Mouse (Mus musculus): Measurements from ENCODE around the gene Zfp365.
A peak's percentile ranks its signal among the peaks of the same experiment; 100 is the strongest.

Gene Zfp365

GRCm38 (mm10) chr10:67903387-67903786 is 9.1 kb downstream of the Zfp365 start:
- peak; percentile 1 for DNase-seq (ENCODE audit: low spot score)

GRCm38 (mm10) chr10:67901179-67901578 is 11.3 kb downstream of the Zfp365 start:
- no peak for DNase-seq (ENCODE audit: low spot score)

DNA sequence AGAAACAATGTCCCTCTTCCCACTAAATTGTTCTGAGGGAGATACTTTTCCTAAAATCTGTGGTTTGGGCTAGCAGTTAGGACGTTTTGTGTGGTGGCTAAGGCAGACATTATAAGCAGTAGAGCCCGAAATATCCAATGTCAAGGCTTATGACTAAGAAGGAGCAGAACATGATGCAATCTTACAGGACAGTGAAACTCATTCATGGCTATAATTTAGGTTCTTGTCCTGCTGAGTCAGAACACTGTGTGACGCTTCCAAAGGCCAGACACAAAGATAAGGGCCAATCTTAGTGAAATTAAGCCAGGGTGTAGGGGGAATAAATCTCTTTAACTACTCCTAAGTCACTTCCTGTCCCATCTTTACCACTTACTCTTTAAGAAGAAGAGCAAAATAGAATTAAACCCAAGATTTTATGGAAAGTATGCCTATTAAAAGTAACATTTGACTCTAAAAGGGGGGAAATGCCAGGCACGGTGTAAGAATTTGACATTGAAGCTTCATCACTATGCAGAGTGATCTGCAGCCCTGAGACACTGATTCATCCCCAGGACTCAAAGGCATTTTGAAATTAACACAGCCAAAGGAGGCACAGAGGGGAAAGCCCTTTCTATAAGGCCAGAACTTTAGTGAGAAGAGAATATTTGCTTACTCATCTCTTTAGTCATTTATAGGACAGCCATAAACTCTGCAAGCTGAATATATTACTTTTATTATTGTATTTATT is 13.3 kb downstream of the Zfp365 start:
- no peak for DNase-seq (ENCODE audit: low spot score)

DNA sequence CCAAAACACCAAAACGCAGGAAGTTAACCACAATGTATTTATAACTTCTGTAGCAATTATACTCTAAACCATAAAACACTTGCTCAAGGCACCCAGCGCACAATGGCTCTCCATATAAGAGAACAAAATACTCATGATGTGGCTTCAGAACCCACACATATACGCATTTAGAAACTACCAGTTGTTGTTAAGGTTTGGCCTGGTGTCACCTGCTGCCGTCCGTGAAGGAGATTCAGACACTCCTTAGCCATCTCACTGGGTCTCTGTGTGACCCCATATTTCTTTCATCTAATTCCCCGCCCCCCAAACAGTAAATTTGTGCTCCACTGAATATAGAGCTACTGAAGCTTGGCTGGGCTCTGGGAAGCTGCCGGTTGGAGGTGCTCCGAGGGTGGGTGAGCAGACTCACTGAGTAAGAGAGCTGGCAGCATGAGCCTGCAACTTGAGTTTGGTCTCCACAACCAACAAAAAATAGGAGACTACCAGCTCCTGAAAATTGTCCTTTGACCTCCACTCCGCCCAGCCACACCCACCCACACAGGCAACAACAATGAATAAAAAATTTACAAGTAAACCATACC is 14.0 kb downstream of the Zfp365 start:
- no peak for DNase-seq (ENCODE audit: low spot score)

DNA sequence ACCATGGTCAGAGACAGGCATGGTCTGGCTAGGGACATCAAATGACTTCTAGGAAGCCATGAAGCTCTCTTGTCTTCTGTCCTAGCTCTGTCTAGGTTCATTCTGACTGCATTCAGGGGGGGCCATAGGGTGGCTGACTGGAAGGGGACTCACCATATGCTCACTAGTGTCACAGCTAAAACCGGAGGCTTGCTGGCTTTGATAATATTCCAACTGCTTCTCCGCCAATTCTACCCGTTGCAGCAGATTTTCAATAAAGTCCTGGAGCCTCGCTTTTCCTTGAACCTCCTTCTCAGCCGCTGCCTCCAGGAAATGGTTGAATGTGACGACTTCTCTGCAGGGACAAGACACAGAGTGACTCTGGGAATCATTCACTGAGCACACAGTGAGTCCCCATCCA is 15.2 kb downstream of the Zfp365 start:
- DNase-seq (ENCODE audit: low spot score): no peak

DNA sequence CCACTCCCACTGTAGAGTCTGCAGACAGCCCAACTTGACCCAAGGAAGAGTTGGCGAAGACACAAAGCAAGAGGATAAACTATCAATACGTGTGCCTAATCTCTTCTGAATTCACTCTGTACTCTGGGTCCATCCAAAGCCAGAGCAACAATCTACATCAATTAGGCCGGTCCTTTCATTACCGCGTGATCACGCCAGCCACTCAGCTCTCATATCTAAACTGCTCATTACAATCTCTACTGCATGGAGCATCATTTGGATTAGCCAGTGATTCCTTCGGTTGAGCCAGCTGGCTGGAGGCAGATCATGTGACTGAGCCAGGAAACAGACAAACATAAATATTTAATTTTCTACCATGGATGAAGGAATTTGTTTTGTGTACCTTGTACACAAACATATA is 17.8 kb downstream of the Zfp365 start:
- no peak for DNase-seq (ENCODE audit: low spot score)

DNA sequence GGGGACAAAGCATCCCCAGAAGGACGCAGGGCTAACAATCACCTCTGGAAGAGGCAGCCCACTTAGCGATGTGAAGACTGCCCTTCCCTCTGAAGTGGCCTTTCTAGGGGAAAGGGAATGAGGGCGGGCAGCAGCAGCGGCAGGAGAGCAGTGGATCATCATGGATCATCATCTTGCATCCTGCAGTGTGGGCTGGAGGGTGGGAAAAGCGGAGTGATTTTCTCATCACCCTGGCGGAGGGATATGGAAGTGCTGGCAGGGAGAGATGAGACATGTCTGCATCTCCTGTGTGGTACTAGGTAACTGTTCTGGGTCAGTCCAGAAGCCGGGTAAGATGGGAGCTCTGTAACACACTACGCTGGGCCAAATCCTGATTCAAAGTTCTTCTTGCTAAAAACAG is 18.4 kb downstream of the Zfp365 start:
- no peak for DNase-seq (ENCODE audit: low spot score)

DNA sequence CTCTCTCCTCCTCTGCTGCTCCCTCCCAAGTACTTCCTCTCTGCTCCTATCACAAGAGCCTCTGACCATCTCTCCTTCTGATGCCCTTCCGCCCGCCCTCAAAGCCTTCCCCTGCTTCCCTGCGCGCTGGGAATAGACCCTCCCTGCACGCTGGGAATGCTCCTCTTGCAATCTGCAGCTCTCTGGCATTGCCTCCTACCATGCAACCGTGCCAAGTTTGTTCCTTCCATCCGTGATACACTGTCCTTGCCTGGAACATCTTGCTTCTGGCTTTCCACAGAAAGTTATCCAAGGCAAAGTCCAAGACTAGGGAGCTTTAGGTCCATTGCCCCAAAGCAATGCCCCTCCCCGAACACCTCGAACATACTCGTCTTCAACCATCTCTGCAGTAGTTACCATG is 19.2 kb downstream of the Zfp365 start:
- no peak for DNase-seq (ENCODE audit: low spot score)

DNA sequence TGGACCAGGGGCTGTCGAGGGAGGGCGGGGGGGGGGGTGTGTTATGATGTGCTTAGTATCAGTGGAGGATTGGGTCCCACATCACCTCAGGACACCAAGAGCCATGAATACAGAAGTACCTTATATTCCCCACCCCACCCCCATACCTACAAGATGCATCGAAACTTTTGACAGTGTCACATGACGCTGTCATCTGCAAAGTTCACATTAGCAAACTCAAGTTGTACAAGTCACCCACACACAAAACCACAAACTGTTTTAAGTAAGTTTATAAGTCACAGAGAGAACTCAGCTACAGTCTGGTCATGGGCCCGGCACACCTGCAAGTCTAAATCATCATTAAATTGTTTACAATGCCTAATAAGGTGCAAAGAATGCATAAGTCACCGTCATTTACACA is 21.3 kb downstream of the Zfp365 start:
- no peak for DNase-seq (ENCODE audit: low spot score)

DNA sequence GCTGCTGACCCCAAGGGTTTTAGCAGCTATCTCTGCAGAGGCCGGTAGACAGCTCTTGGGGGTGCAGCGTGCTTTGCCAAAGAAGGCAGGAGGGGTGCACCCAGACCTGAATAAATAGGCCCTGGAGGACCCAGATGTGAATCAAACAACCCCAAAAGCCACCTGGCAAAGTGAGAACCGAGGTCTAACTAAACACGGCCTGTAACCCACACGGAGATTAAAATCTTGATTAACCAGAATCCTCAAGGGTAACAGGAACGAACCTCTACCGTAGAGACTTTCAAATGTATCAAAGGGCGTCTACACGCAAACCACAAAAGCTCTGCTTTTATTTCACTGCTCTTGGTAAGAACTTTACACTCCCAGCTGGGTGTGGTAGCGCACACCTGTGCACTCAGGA is 24.5 kb downstream of the Zfp365 start:
- DNase-seq (ENCODE audit: low spot score): no peak

DNA sequence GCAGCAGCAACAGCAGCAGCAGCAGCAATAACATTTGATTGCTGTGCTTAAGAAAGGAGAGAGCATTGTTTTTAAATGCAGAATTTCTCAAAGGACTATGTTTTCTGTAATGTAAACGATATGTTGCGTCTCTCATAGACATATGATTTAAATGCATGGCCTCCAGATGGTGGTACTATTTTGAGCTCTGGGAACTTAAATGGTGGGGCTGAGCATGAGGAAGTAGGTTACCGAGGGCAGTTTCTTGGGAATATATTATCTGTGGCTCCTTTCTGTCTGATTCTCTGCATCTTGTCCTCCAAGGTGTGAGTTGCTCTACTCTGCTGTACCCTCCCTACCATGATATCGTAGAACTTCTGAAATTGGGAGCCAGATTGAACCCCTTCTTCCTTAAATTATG is 31.8 kb downstream of the Zfp365 start:
- no peak for DNase-seq (ENCODE audit: low spot score)

DNA sequence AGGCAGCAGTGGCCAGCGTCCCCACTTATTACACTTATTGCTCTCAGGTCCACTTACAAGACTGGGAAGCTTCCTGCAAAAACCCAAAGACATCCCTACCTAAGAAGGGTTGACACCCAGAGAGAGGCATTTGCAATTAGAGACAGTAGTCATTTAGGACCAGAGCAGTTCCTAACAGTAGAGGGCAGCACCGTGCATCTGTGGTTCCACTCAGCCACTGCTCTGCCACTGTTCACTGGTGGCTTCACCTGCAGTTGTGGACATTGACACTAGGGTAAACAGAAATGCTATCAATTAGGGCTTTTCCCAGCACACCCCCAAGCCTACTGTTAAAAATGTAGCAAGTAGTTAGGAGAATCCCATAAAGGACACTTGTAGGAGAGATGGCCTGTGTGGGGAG is 40.7 kb downstream of the Zfp365 start:
- peak; percentile 75 for DNase-seq (ENCODE audit: low spot score)

DNA sequence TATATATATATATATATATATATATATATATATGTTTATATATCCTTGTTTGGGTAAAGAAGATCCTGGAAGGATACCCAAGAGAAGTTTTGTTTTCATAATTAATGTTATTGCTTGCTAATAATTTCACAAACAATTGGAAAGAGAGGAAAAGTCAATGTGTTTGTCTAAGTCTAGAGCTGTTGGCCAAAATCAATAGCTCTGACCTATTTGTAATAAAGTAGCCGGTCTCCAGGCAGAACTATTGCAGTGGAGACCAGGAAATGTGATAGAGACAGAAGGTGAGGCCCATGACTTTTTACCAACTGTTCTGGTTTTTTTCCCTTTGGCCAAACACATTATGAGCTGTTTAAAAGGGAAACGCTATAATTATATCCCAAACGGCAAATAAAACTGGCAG is 44.2 kb downstream of the Zfp365 start:
- no peak for DNase-seq (ENCODE audit: low spot score)

DNA sequence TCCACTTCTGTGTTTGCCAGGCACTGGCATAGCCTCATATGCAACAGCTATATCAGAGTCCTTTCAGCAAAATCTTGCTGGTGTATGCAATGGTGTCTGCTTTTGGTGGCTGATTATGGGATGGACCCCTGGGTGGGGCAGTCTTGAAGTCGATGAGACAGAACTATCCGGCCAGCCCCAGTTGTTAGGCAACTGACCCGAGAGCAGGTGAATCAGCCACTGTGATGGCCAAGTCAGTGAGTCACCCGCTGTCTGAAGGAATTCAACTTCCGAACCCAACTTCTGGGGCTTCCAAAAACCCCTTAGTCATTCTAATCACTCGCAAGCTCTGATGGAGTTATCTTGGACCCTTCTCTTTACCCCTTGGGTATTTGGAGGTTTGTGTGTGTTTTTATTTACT is 46.6 kb downstream of the Zfp365 start:
- DNase-seq (ENCODE audit: low spot score): no peak

- no peak for DNase-seq (ENCODE audit: low spot score)
Observed at GRCm38 (mm10) chr10:67865063-67865462, 47.4 kb downstream of the Zfp365 start.

DNA sequence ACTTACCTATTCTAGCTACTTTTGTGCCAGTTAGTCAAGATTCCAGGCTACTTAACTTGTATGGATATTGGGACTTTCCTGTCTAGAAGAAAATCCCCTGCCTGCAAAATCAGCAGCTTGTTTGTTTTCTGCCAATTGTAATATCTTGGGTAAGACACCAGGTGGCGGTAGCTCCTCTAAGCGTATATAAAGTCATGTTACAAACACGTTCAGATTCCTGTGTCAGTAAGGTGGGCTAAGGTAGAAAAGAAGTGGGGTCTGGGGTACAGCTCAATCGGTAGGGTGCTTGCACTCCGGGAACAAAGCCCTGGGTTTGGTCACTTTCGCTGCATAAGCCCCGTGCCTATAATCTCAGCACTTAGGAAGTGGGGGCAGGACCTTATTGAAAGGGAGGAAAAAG is 50.1 kb downstream of the Zfp365 start:
- peak; percentile 29 for DNase-seq (ENCODE audit: low spot score)

DNA sequence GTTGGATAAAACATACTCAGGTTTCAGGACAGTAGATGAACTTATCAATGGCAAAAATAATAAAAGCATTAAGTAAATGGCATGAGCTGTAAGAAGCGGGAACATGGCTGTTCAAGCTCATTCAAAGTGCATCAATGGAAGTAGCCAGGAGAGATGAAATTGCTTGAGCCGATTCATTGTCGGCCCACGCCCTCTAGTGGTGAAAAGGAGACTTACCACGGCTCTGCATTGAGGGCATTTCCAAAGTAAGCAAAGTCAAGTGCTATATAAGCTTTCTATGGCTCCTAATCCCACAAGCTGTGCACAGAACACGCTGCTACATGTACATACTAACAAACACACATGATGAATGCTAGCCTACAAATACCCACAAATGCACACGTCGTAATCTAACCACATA is 53.6 kb downstream of the Zfp365 start:
- peak; percentile 81 for DNase-seq (ENCODE audit: low spot score)

GRCm38 (mm10) chr10:67857561-67857906 is 54.9 kb downstream of the Zfp365 start:
- DNase-seq (ENCODE audit: low spot score): no peak

DNA sequence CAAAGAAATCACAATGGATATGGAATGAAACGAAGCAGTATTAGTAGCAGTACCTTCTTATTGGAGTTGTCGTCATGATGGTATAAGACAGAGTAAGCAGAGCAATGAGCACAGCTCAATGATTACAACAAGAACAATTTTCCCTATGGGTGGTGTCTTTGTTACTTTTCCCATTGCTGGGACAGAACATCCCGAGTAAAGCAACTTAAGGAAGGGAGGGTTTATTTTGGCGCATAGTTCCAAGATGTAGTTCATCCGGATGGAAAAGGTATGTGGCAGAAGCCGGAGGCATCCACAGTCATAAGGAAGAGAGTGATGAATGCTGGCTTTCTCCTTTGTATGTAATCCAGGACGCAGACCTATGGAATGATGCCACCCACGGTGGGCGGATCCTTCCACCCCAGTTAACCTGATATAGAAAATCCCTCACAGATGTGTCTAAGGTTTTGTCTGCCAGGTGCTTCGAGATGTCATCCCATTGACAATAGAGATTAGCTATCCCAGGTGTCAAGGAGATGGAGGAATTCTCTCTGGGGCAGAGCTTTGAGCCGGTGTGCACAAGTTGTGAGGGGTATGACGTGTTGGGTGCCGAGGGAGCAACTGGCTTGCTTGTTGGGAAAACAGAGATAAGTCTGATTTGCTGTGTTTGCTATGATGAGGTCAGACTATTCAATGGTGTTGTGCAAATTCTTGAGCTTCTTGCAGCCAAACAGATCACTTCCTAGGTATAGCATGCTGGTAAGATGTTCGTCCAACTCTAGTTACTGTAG is 55.5 kb downstream of the Zfp365 start:
- DNase-seq (ENCODE audit: low spot score): no peak

- DNase-seq (ENCODE audit: low spot score): no peak
Observed at GRCm38 (mm10) chr10:67855760-67856159, 56.7 kb downstream of the Zfp365 start.

GRCm38 (mm10) chr10:67852411-67852810 is 60.1 kb downstream of the Zfp365 start:
- DNase-seq (ENCODE audit: low spot score): no peak

GRCm38 (mm10) chr10:67851079-67851478 is 61.4 kb downstream of the Zfp365 start:
- DNase-seq (ENCODE audit: low spot score): no peak

- DNase-seq (ENCODE audit: low spot score): peak; percentile 39
Observed at GRCm38 (mm10) chr10:67846016-67846650, 66.3 kb downstream of the Zfp365 start.
